Mouse (Mus musculus): ENCODE data around the gene Krtap13. TPM values are rescaled to one million over a fixed set of nuclear protein-coding genes. Genes with fewer than 3 reads are reported as not detected.
"Not testable (repeated sequence)": the region's sequence is repeated elsewhere in the genome, so short reads cannot be mapped to it uniquely, and the experiment has no call there.

The Krtap13 gene
- not detected for polyA plus RNA-seq (2021)

GRCm38 (mm10) chr16:88751535-88751934 lies at the start of gene Krtap13:
Krtap13 (minus strand) TSS chr16:88751635.
- ATAC-seq; in situ Hi-C loops (cut with MboI; ENCODE audit: low pct_unique_long_range_greater_than_20kb); CTCF ChIA-PET; POLR2A ChIA-PET; DNase-seq (ENCODE audit: low read depth, low spot score): not testable (repeated sequence)
- peaks cover 25% of the 10 kb centered on the region for H3K27me3 ChIP-seq

- TF ChIP-seq CTCF (IDR thresholded peaks at IDR 0.05) = no peak
- DNase-seq (ENCODE audit: low read depth, low spot score) (no peak), ATAC-seq (no peak)
- in situ Hi-C loops (cut with MboI; ENCODE audit: low pct_unique_long_range_greater_than_20kb) = no loop called here
- ChIA-PET POLR2A (no interaction called here), CTCF (no interaction called here)
- H3K27me3 ChIP-seq = peaks cover 4% of the 10 kb centered on the region
These were observed 35.4 kb upstream of the Krtap13 start for GRCm38 (mm10) chr16:88786786-88787185.

GRCm38 (mm10) chr16:88777596-88777995 lies 26.2 kb upstream of the Krtap13 start, which contains the start of gene Gm5965:
Gm5965 (plus strand) TSS chr16:88777896.
- TF ChIP-seq CTCF (IDR thresholded peaks at IDR 0.05) = no peak
- DNase-seq (ENCODE audit: low read depth, low spot score) = no peak
- CTCF ChIA-PET = no interaction called here
- POLR2A ChIA-PET = no interaction called here
- ATAC-seq = no peak
- no peaks in the 10 kb centered on the region for H3K27me3 ChIP-seq
- in situ Hi-C loops (cut with MboI; ENCODE audit: low pct_unique_long_range_greater_than_20kb) = no loop called here

- ChIA-PET POLR2A (no interaction called here), CTCF (no interaction called here)
- H3K27me3 ChIP-seq = no peaks in the 10 kb centered on the region
- in situ Hi-C loops (cut with MboI; ENCODE audit: low pct_unique_long_range_greater_than_20kb) = no loop called here
- ATAC-seq = no peak
- TF ChIP-seq CTCF (IDR thresholded peaks at IDR 0.05) = no peak
- no peak for DNase-seq (ENCODE audit: low read depth, low spot score)
These were observed 22.7 kb upstream of the Krtap13 start, which contains the start of gene 2310057N15Rik for GRCm38 (mm10) chr16:88774106-88774505. 2310057N15Rik (minus strand) TSS chr16:88774206.

GRCm38 (mm10) chr16:88758547-88758946 lies 7.1 kb upstream of the Krtap13 start, which contains the start of gene 2310034C09Rik:
2310034C09Rik (plus strand) TSS chr16:88758847.
- DNase-seq (ENCODE audit: low read depth, low spot score); CTCF ChIA-PET; POLR2A ChIA-PET; in situ Hi-C loops (cut with MboI; ENCODE audit: low pct_unique_long_range_greater_than_20kb); H3K27me3 ChIP-seq; ATAC-seq: not testable (repeated sequence)

GRCm38 (mm10) chr16:88747943-88748342 lies 3.5 kb downstream of the Krtap13 start:
- ChIA-PET POLR2A (no interaction called here), CTCF (interaction anchor here (1.7 kb wide), 1 partner anchor 9 kb away, joined by 4 read pairs; no protein-coding TSS in a partner anchor)
- peaks cover 23% of the 10 kb centered on the region for H3K27me3 ChIP-seq
- DNase-seq (ENCODE audit: low read depth, low spot score) = no peak
- no peak for TF ChIP-seq CTCF (IDR thresholded peaks at IDR 0.05)
- in situ Hi-C loops (cut with MboI; ENCODE audit: low pct_unique_long_range_greater_than_20kb) = no loop called here
- ATAC-seq = no peak

- ATAC-seq (no peak), DNase-seq (ENCODE audit: low read depth, low spot score) (peak; percentile 20)
- ChIA-PET CTCF (no interaction called here), POLR2A (no interaction called here)
- H3K27me3 ChIP-seq = peaks cover 17% of the 10 kb centered on the region
- in situ Hi-C loops (cut with MboI; ENCODE audit: low pct_unique_long_range_greater_than_20kb) = no loop called here
- TF ChIP-seq CTCF (IDR thresholded peaks at IDR 0.05) = no peak
These were observed 6.6 kb downstream of the Krtap13 start for GRCm38 (mm10) chr16:88744750-88745340.

GRCm38 (mm10) chr16:88735391-88735790 lies 16.0 kb downstream of the Krtap13 start:
- ChIA-PET CTCF (no interaction called here), POLR2A (no interaction called here)
- DNase-seq (ENCODE audit: low read depth, low spot score) (no peak), ATAC-seq (no peak)
- H3K27me3 ChIP-seq = peaks cover 16% of the 10 kb centered on the region
- in situ Hi-C loops (cut with MboI; ENCODE audit: low pct_unique_long_range_greater_than_20kb) = no loop called here
- no peak for TF ChIP-seq CTCF (IDR thresholded peaks at IDR 0.05)

GRCm38 (mm10) chr16:88728812-88729275 lies 22.6 kb downstream of the Krtap13 start, which contains the start of gene Krtap13-1:
Krtap13-1 (plus strand) TSS chr16:88728862.
- CTCF ChIA-PET = no interaction called here
- ATAC-seq (no peak), DNase-seq (ENCODE audit: low read depth, low spot score) (no peak)
- in situ Hi-C loops (cut with MboI; ENCODE audit: low pct_unique_long_range_greater_than_20kb) = no loop called here
- peaks cover 9% of the 10 kb centered on the region for H3K27me3 ChIP-seq
- POLR2A ChIA-PET = no interaction called here
- no peak for TF ChIP-seq CTCF (IDR thresholded peaks at IDR 0.05)

GRCm38 (mm10) chr16:88720031-88720430 lies 31.4 kb downstream of the Krtap13 start:
- CTCF ChIA-PET = no interaction called here
- ATAC-seq (no peak), DNase-seq (ENCODE audit: low read depth, low spot score) (no peak)
- in situ Hi-C loops (cut with MboI; ENCODE audit: low pct_unique_long_range_greater_than_20kb) = no loop called here
- no peak for TF ChIP-seq CTCF (IDR thresholded peaks at IDR 0.05)
- H3K27me3 ChIP-seq = no peaks in the 10 kb centered on the region
- POLR2A ChIA-PET = no interaction called here

GRCm38 (mm10) chr16:88716549-88716948 lies 34.9 kb downstream of the Krtap13 start:
- DNase-seq (ENCODE audit: low read depth, low spot score) (no peak), ATAC-seq (no peak)
- POLR2A ChIA-PET = no interaction called here
- in situ Hi-C loops (cut with MboI; ENCODE audit: low pct_unique_long_range_greater_than_20kb) = no loop called here
- peaks cover 3% of the 10 kb centered on the region for H3K27me3 ChIP-seq
- CTCF ChIA-PET = no interaction called here
- TF ChIP-seq CTCF (IDR thresholded peaks at IDR 0.05) = no peak

- ATAC-seq = no peak
- TF ChIP-seq CTCF (IDR thresholded peaks at IDR 0.05) = peak; percentile 28
- ChIA-PET POLR2A (no interaction called here), CTCF (interaction anchor here (1.4 kb wide), 1 partner anchor 17 kb away, joined by 3 read pairs; no protein-coding TSS in a partner anchor)
- DNase-seq (ENCODE audit: low read depth, low spot score) = no peak
- in situ Hi-C loops (cut with MboI; ENCODE audit: low pct_unique_long_range_greater_than_20kb) = no loop called here
- H3K27me3 ChIP-seq = peaks cover 9% of the 10 kb centered on the region
These were observed 40.2 kb downstream of the Krtap13 start for GRCm38 (mm10) chr16:88711245-88711644.

Data from Patski (cell line).